Mouse (Mus musculus): Measurements from ENCODE around the gene Sucla2. TPM values are rescaled to one million over a fixed set of nuclear protein-coding genes. Genes with fewer than 3 reads are reported as not detected.

Sucla2 gene
- polyA plus RNA-seq (2015; fragmentation: Nextera tagmentation; extraction: Ambion mirVana) = 46.9 and 49.9 TPM in 2 replicates

DNA sequence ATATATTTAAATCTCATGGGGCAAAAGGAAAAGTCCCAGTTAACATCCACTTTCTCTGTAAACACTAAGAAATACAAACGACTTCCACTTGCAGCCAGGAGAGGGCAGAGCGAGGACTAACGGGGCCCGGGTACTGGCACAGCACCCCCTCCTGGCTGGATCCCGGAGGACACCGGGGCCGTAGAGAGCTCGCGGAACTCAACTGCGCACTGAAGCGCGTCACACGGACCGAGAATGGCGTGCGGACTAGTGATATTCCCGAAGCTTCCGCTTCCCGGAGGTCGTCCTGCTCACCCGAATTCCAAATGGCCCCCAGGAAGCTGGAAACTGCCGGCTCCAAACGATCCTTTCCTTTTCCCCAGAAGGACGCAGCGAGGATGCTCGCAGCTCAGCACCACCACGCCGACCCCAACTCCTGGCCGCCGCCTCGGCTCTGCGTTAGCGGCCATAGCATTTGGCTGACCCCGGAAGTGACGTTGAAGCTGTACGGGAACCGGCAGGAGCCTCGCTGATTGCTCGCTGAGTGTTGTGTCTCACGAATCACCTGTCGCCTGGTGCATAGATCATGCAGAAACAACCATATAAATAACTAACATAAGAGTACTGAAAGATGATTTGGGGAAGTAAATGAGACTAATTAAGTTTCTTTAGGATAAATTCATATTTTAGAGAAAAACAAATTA is at the start of gene Sucla2:
Gene Sucla2, plus strand, starts transcription at position 554 of the 683 bp plus-strand sequence.
- H3K9ac ChIP-seq (ENCODE audit: low read depth, low read length) = peak within 1 kb of the TSS; percentile 71
- peak within 1 kb of the TSS; percentile 66 for H3K4me2 ChIP-seq (ENCODE audit: low read depth, low read length)
- H3K27me3 ChIP-seq (ENCODE audit: control insufficient read depth, insufficient read depth, low read depth, low read length) = no peaks in the 10 kb centered on the region
- no peaks in the 10 kb centered on the region for H3K9me3 ChIP-seq (replicated peaks; ENCODE audit: control insufficient read depth, low read length)
- peak within 1 kb of the TSS; percentile 72 for H3K4me3 ChIP-seq (ENCODE audit: low read depth, low read length)
- WGBS (ENCODE audit: insufficient replicate concordance) = 0% methylated on average over 37 of the region's 41 CpGs
- ATAC-seq (ENCODE audit: low read depth) = peak; percentile 100
- peaks cover 5% of the 10 kb centered on the region for H3K4me1 ChIP-seq (ENCODE audit: control insufficient read depth, low read depth, low read length)
- H3K36me3 ChIP-seq (ENCODE audit: control insufficient read depth, insufficient read depth) = no peaks in the 10 kb centered on the region
- H3K27ac ChIP-seq (ENCODE audit: low read length) = peak within 1 kb of the TSS; percentile 80

DNA sequence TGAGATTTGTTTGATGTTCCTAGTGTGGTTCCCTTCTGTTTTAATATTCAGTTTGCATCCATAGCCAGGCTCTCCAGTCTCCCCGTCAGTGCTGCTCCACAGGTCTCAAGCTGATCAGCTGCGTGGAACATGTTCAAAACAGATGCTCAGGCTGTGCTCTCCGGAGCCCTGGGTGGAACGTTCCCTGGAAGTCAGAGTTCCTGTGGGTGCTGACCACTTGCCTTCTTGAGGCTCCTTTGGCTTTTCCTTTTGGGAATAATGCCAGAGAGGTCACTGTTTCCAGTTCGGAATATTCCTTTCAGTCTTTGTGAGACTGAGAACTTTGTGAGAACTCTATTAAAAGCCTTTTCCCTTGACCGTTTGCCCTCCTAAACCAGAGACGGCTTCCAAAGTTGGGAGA is 49.6 kb upstream of the Sucla2 start:
- no peaks in the 10 kb centered on the region for H3K27me3 ChIP-seq (ENCODE audit: control insufficient read depth, insufficient read depth, low read depth, low read length)
- no peak overlapping the region for H3K4me3 ChIP-seq (ENCODE audit: low read depth, low read length)
- WGBS (ENCODE audit: insufficient replicate concordance) = 68% methylated on average over 7 of the region's 7 CpGs
- no peaks in the 10 kb centered on the region for H3K36me3 ChIP-seq (ENCODE audit: control insufficient read depth, insufficient read depth)
- no peak for ATAC-seq (ENCODE audit: low read depth)
- H3K9ac ChIP-seq (ENCODE audit: low read depth, low read length) = no peak overlapping the region
- no peak overlapping the region for H3K4me2 ChIP-seq (ENCODE audit: low read depth, low read length)
- H3K9me3 ChIP-seq (replicated peaks; ENCODE audit: control insufficient read depth, low read length) = no peaks in the 10 kb centered on the region
- H3K4me1 ChIP-seq (ENCODE audit: control insufficient read depth, low read depth, low read length) = peaks cover 3% of the 10 kb centered on the region
- no peak overlapping the region for H3K27ac ChIP-seq (ENCODE audit: low read length)

DNA sequence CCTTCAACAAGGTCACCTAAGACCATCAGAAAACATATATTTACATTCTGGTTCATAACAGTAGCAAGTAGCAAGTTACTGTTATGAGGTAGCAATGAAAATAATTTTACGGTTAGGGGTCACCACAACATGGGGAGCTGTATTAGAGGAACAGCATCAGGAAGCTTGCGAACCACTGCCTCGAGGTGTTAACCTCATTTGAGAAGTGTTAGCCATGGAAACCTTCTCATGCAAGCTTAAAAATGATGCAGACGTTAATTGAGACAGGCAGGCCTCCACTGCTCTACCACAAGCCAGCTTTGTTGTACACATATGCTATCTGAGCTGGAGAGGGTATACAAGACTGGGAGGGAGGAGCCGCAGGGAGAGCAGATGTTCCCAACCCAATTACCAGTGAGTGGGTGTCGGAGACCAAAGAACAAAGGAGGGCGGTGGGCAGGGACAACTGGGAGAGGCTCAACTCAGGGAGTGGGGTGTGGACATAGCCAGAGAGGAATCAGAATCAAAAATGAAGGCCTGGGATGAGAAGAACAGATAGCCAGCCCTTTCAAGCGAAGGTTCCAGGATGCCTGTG is 48.7 kb upstream of the Sucla2 start:
- ATAC-seq (ENCODE audit: low read depth) = no peak
- 67% methylated on average over 8 of the region's 8 CpGs for WGBS (ENCODE audit: insufficient replicate concordance)
- Histone ChIP-seq H3K36me3 (ENCODE audit: control insufficient read depth, insufficient read depth) (no peaks in the 10 kb centered on the region), H3K27ac (ENCODE audit: low read length) (no peak overlapping the region), H3K9me3 (replicated peaks; ENCODE audit: control insufficient read depth, low read length) (no peaks in the 10 kb centered on the region), H3K27me3 (ENCODE audit: control insufficient read depth, insufficient read depth, low read depth, low read length) (no peaks in the 10 kb centered on the region), H3K9ac (ENCODE audit: low read depth, low read length) (no peak overlapping the region), H3K4me3 (ENCODE audit: low read depth, low read length) (no peak overlapping the region), H3K4me1 (ENCODE audit: control insufficient read depth, low read depth, low read length) (peaks cover 3% of the 10 kb centered on the region), H3K4me2 (ENCODE audit: low read depth, low read length) (no peak overlapping the region)

- Histone ChIP-seq H3K27me3 (ENCODE audit: control insufficient read depth, insufficient read depth, low read depth, low read length) (no peaks in the 10 kb centered on the region), H3K36me3 (ENCODE audit: control insufficient read depth, insufficient read depth) (no peaks in the 10 kb centered on the region), H3K9ac (ENCODE audit: low read depth, low read length) (no peak overlapping the region), H3K4me3 (ENCODE audit: low read depth, low read length) (no peak overlapping the region), H3K9me3 (replicated peaks; ENCODE audit: control insufficient read depth, low read length) (no peaks in the 10 kb centered on the region), H3K27ac (ENCODE audit: low read length) (no peak overlapping the region), H3K4me2 (ENCODE audit: low read depth, low read length) (no peak overlapping the region), H3K4me1 (ENCODE audit: control insufficient read depth, low read depth, low read length) (peaks cover 3% of the 10 kb centered on the region)
- 68% methylated on average over 10 of the region's 10 CpGs for WGBS (ENCODE audit: insufficient replicate concordance)
- no peak for ATAC-seq (ENCODE audit: low read depth)
These were observed 48.0 kb upstream of the Sucla2 start for GRCm38 (mm10) chr14:73477077-73477476.

DNA sequence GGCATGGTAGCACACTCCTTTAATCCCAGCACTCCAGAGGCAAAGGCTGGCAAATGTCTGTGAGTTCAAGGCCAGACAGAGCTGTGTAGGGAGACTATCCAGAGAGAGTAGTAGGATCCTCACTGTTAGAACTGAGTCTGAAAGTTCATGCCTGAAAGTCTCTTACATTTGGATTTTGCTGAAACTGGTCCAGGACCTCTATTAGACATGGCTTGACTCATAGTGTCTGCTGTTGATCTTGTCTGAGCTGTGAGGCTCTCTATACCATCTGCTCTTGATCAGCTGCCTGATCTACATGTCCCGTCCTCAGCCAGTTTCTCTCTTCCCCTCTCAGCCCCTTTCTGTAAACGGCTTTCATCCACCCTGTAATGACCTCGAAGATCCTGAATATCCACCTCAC is 46.8 kb upstream of the Sucla2 start:
- Histone ChIP-seq H3K4me2 (ENCODE audit: low read depth, low read length) (no peak overlapping the region), H3K27ac (ENCODE audit: low read length) (no peak overlapping the region), H3K27me3 (ENCODE audit: control insufficient read depth, insufficient read depth, low read depth, low read length) (no peaks in the 10 kb centered on the region), H3K36me3 (ENCODE audit: control insufficient read depth, insufficient read depth) (no peaks in the 10 kb centered on the region), H3K4me1 (ENCODE audit: control insufficient read depth, low read depth, low read length) (peaks cover 3% of the 10 kb centered on the region), H3K4me3 (ENCODE audit: low read depth, low read length) (no peak overlapping the region), H3K9ac (ENCODE audit: low read depth, low read length) (no peak overlapping the region), H3K9me3 (replicated peaks; ENCODE audit: control insufficient read depth, low read length) (no peaks in the 10 kb centered on the region)
- 53% methylated on average over 3 of the region's 3 CpGs for WGBS (ENCODE audit: insufficient replicate concordance)
- ATAC-seq (ENCODE audit: low read depth) = no peak

DNA sequence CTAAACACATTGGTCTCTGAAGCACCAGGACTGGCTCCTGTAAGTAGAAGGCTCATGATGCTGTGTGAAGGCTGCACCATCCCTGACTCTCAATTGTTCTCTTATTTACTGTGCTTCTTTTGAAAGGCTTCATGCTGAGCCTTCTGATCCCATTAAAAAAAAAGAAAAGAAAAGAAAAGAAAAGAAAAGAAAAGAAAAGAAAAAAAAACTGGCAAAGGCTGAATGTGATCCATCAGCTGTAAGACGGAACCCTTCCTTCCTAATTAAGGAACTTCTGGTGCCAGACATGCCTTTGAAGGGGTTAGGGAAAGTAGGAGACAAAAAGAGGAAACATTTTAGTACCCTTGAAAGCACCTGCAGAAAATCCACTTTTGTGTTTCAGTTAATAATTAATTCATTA is 45.3 kb upstream of the Sucla2 start:
- Histone ChIP-seq H3K4me3 (ENCODE audit: low read depth, low read length) (no peak overlapping the region), H3K4me2 (ENCODE audit: low read depth, low read length) (no peak overlapping the region), H3K9ac (ENCODE audit: low read depth, low read length) (no peak overlapping the region), H3K27ac (ENCODE audit: low read length) (no peak overlapping the region), H3K36me3 (ENCODE audit: control insufficient read depth, insufficient read depth) (no peaks in the 10 kb centered on the region), H3K9me3 (replicated peaks; ENCODE audit: control insufficient read depth, low read length) (no peaks in the 10 kb centered on the region), H3K27me3 (ENCODE audit: control insufficient read depth, insufficient read depth, low read depth, low read length) (no peaks in the 10 kb centered on the region), H3K4me1 (ENCODE audit: control insufficient read depth, low read depth, low read length) (no peaks in the 10 kb centered on the region; the same call in 1 of the 2 replicates)
- ATAC-seq (ENCODE audit: low read depth) = no peak
- 67% methylated on average over 1 of the region's 1 CpGs for WGBS (ENCODE audit: insufficient replicate concordance)

DNA sequence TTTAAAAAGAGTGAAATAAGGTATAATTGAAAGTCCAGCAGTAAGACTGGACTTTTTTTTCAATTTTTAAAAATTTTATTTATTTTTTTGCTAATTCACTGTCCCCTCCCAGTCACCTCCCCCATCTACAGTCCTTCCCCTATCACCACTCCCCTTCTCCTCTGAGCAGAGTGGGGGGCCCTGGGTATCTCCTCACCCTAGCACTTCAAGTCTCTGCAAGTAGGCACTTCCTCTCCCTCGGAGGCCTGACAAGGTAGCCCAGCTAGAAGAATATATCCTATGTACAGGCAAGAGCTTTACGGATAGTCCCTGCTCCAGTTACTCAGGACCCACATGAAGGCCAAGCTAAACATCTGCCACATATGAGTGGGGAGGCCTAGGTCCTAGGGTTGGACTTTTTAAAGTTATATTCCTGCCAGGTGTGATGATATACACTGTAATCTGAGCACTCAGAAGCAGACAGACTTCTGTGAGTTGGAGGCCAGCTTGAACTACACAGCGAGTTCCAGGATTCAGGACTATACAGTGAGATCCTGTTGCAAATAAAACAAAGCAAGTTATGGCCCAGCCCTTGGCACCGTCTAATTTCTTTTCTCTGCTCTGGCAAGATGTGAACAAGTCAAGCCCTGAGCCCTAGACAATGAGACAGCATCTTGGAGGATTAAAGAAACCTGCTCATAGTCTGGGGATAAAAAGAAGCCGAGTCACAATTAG is 41.4 kb upstream of the Sucla2 start:
- 57% methylated on average over 5 of the region's 5 CpGs for WGBS (ENCODE audit: insufficient replicate concordance)
- H3K36me3 ChIP-seq (ENCODE audit: control insufficient read depth, insufficient read depth) = no peaks in the 10 kb centered on the region
- H3K4me3 ChIP-seq (ENCODE audit: low read depth, low read length) = no peak overlapping the region
- no peaks in the 10 kb centered on the region for H3K27me3 ChIP-seq (ENCODE audit: control insufficient read depth, insufficient read depth, low read depth, low read length)
- no peak overlapping the region for H3K4me2 ChIP-seq (ENCODE audit: low read depth, low read length)
- no peak overlapping the region for H3K9ac ChIP-seq (ENCODE audit: low read depth, low read length)
- no peak for ATAC-seq (ENCODE audit: low read depth)
- H3K27ac ChIP-seq (ENCODE audit: low read length) = no peak overlapping the region
- H3K9me3 ChIP-seq (replicated peaks; ENCODE audit: control insufficient read depth, low read length) = no peaks in the 10 kb centered on the region
- no peaks in the 10 kb centered on the region for H3K4me1 ChIP-seq (ENCODE audit: control insufficient read depth, low read depth, low read length)

- Histone ChIP-seq H3K27ac (ENCODE audit: low read length) (no peak overlapping the region), H3K9ac (ENCODE audit: low read depth, low read length) (no peak overlapping the region), H3K9me3 (replicated peaks; ENCODE audit: control insufficient read depth, low read length) (no peaks in the 10 kb centered on the region), H3K27me3 (ENCODE audit: control insufficient read depth, insufficient read depth, low read depth, low read length) (no peaks in the 10 kb centered on the region), H3K4me2 (ENCODE audit: low read depth, low read length) (no peak overlapping the region), H3K4me1 (ENCODE audit: control insufficient read depth, low read depth, low read length) (no peaks in the 10 kb centered on the region), H3K36me3 (ENCODE audit: control insufficient read depth, insufficient read depth) (no peaks in the 10 kb centered on the region), H3K4me3 (ENCODE audit: low read depth, low read length) (no peak overlapping the region)
- WGBS (ENCODE audit: insufficient replicate concordance) = 54% methylated on average over 3 of the region's 3 CpGs
- ATAC-seq (ENCODE audit: low read depth) = no peak
These were observed 40.6 kb upstream of the Sucla2 start for GRCm38 (mm10) chr14:73484366-73485110.

Data from liver, embryonic 16.5 days (tissue).